Mouse (Mus musculus) kidney, embryonic 16.5 days (tissue): ENCODE measurements around the gene A330070K13Rik. TPM values are rescaled to one million over a fixed set of nuclear protein-coding genes. Genes with fewer than 3 reads are reported as not detected.
A peak's percentile ranks its signal among the peaks of the same experiment; 100 is the strongest.

ENCODE experiments used
- ATAC-seq: fragments of 200-750 bp; cut with Nextera tagmentation; 2 replicates; pipeline ENCODE4 v1.8.0; 2017; ENCODE audit warnings: moderate TSS enrichment; ENCODE audit not compliant: low FRiP score, low TSS enrichment
- H3K27ac ChIP-seq: fragments of 300-500 bp; sonication (generic); 2 replicates; pipeline ENCODE4 v1.5.1; 2014; ENCODE audit warnings: low read length
- H3K27me3 ChIP-seq: fragments of 300-500 bp; sonication (generic); 2 replicates; pipeline ENCODE4 v1.6.1; 2014; ENCODE audit warnings: low read length, control low read depth, mixed read lengths; ENCODE audit not compliant: insufficient read depth
- H3K36me3 ChIP-seq: fragments of 300-500 bp; sonication (generic); 2 replicates; pipeline ENCODE4 v1.6.1; 2014; ENCODE audit warnings: low read length, control low read depth, mixed read lengths; ENCODE audit not compliant: insufficient read depth
- H3K4me1 ChIP-seq: fragments of 300-500 bp; sonication (generic); 2 replicates; pipeline ENCODE4 v1.6.1; 2014; ENCODE audit warnings: low read length, control low read depth, mixed read lengths; ENCODE audit not compliant: insufficient read depth
- H3K4me2 ChIP-seq: fragments of 300-500 bp; sonication (generic); replicated peaks from 2 replicates; pipeline ENCODE4 v1.6.1; 2014; ENCODE audit warnings: low read depth, low read length
- H3K4me3 ChIP-seq: fragments of 300-500 bp; sonication (generic); 2 replicates; pipeline ENCODE4 v1.5.1; 2014; ENCODE audit warnings: mild to moderate bottlenecking, low read length
- H3K9ac ChIP-seq: fragments of 300-500 bp; sonication (generic); replicated peaks from 2 replicates; pipeline ENCODE4 v1.6.1; 2014; ENCODE audit warnings: low read length
- H3K9me3 ChIP-seq: fragments of 300-500 bp; sonication (generic); 2 replicates; pipeline ENCODE4 v1.6.1; 2016; ENCODE audit warnings: low read length, control low read depth
- WGBS: fragments of 180-500 bp; shearing (Covaris S2); extraction: QIAGEN DNeasy Blood & Tissue Kit; methylation state at CpG from one replicate; pipeline ENCODE4 v1.1.7; 2014; 5-methylcytosine and 5-hydroxymethylcytosine counted together
- polyA plus RNA-seq: library from polyadenylated mRNA; unstranded; fragments of >200 nt; fragmentation: Nextera tagmentation; extraction: Ambion mirVana; gene quantifications from 2 replicates; pipeline ENCODE4 v1.2.1, GENCODE M21; 2015

A330070K13Rik gene
- not detected in 2 replicates for polyA plus RNA-seq

- no peaks in the 10 kb centered on the region for H3K27me3 ChIP-seq
- peak within 1 kb of the TSS; percentile 5; the same call in 1 of the 2 replicates for H3K4me3 ChIP-seq
- no peaks in the 10 kb centered on the region for H3K36me3 ChIP-seq
- 4% methylated on average over 13 of the region's 13 CpGs for WGBS
- no peak within 1 kb of the TSS for H3K27ac ChIP-seq
- no peaks in the 10 kb centered on the region for H3K9me3 ChIP-seq
- ATAC-seq, result no peak
- no peaks in the 10 kb centered on the region for H3K4me1 ChIP-seq
- H3K4me2 ChIP-seq, result peak within 1 kb of the TSS; percentile 41
- no peak within 1 kb of the TSS for H3K9ac ChIP-seq
Measured at GRCm38 (mm10) chr5:130384222-130384912, at the start of gene A330070K13Rik. Gene A330070K13Rik (minus strand): TSS chr5:130384631.

- H3K27me3 ChIP-seq, result no peaks in the 10 kb centered on the region
- H3K27ac ChIP-seq, result no peak overlapping the region
- no peaks in the 10 kb centered on the region for H3K4me1 ChIP-seq
- WGBS, result 89% methylated on average over 17 of the region's 17 CpGs
- H3K4me2 ChIP-seq, result no peak overlapping the region
- peaks cover 4% of the 10 kb centered on the region; the same call in 1 of the 2 replicates for H3K9me3 ChIP-seq
- no peak overlapping the region for H3K9ac ChIP-seq
- no peaks in the 10 kb centered on the region for H3K36me3 ChIP-seq
- H3K4me3 ChIP-seq, result no peak overlapping the region
- no peak for ATAC-seq
Measured at GRCm38 (mm10) chr5:130411516-130411915, 27.1 kb upstream of the A330070K13Rik start.

- WGBS, result 94% methylated on average over 6 of the region's 6 CpGs
Measured at GRCm38 (mm10) chr5:130409706-130410105, 25.3 kb upstream of the A330070K13Rik start.

GRCm38 (mm10) chr5:130405201-130405600, 20.8 kb upstream of the A330070K13Rik start:
- Histone ChIP-seq H3K9me3 (no peaks in the 10 kb centered on the region), H3K27me3 (no peaks in the 10 kb centered on the region), H3K36me3 (no peaks in the 10 kb centered on the region), H3K9ac (no peak overlapping the region), H3K4me2 (no peak overlapping the region), H3K4me1 (no peaks in the 10 kb centered on the region), H3K4me3 (no peak overlapping the region), H3K27ac (no peak overlapping the region)
- WGBS, result 33% methylated on average over 1 of the region's 1 CpGs
- no peak for ATAC-seq

More at GRCm38 (mm10) chr5:130409706-130410105, 25.3 kb upstream of the A330070K13Rik start:
- H3K27ac ChIP-seq, result no peak overlapping the region
- no peaks in the 10 kb centered on the region for H3K36me3 ChIP-seq
- H3K4me1 ChIP-seq, result no peaks in the 10 kb centered on the region
- H3K4me3 ChIP-seq, result no peak overlapping the region
- H3K4me2 ChIP-seq, result no peak overlapping the region
- no peak overlapping the region for H3K9ac ChIP-seq
- no peak for ATAC-seq
- no peaks in the 10 kb centered on the region for H3K27me3 ChIP-seq
- peaks cover 4% of the 10 kb centered on the region; the same call in 1 of the 2 replicates for H3K9me3 ChIP-seq

- no peaks in the 10 kb centered on the region for H3K27me3 ChIP-seq
- 93% methylated on average over 8 of the region's 8 CpGs for WGBS
- H3K9ac ChIP-seq, result no peak overlapping the region
- no peaks in the 10 kb centered on the region for H3K9me3 ChIP-seq
- no peak overlapping the region for H3K4me2 ChIP-seq
- no peak for ATAC-seq
- H3K4me3 ChIP-seq, result no peak overlapping the region
- H3K4me1 ChIP-seq, result no peaks in the 10 kb centered on the region
- H3K36me3 ChIP-seq, result no peaks in the 10 kb centered on the region
- H3K27ac ChIP-seq, result no peak overlapping the region
Measured at GRCm38 (mm10) chr5:130400136-130400917, 15.9 kb upstream of the A330070K13Rik start.

GRCm38 (mm10) chr5:130395142-130395541, 10.7 kb upstream of the A330070K13Rik start:
- Histone ChIP-seq H3K9ac (no peak overlapping the region), H3K27me3 (no peaks in the 10 kb centered on the region), H3K4me2 (no peak overlapping the region), H3K36me3 (no peaks in the 10 kb centered on the region), H3K4me3 (no peak overlapping the region), H3K4me1 (no peaks in the 10 kb centered on the region), H3K9me3 (no peaks in the 10 kb centered on the region), H3K27ac (no peak overlapping the region)
- WGBS, result 28% methylated on average over 6 of the region's 6 CpGs
- ATAC-seq, result no peak

GRCm38 (mm10) chr5:130394386-130394785, 10.0 kb upstream of the A330070K13Rik start:
- H3K9ac ChIP-seq, result no peak overlapping the region
- H3K36me3 ChIP-seq, result no peaks in the 10 kb centered on the region
- H3K9me3 ChIP-seq, result no peaks in the 10 kb centered on the region
- 61% methylated on average over 8 of the region's 8 CpGs for WGBS
- H3K4me1 ChIP-seq, result no peaks in the 10 kb centered on the region
- H3K27me3 ChIP-seq, result no peaks in the 10 kb centered on the region
- H3K4me2 ChIP-seq, result no peak overlapping the region
- H3K27ac ChIP-seq, result no peak overlapping the region
- H3K4me3 ChIP-seq, result no peak overlapping the region
- ATAC-seq, result no peak

GRCm38 (mm10) chr5:130393618-130394355, 9.4 kb upstream of the A330070K13Rik start:
- H3K4me2 ChIP-seq, result no peak overlapping the region
- WGBS, result 49% methylated on average over 8 of the region's 8 CpGs
- no peak overlapping the region for H3K4me3 ChIP-seq
- no peaks in the 10 kb centered on the region for H3K9me3 ChIP-seq
- no peaks in the 10 kb centered on the region for H3K4me1 ChIP-seq
- H3K27ac ChIP-seq, result no peak overlapping the region
- ATAC-seq, result no peak
- H3K36me3 ChIP-seq, result no peaks in the 10 kb centered on the region
- H3K9ac ChIP-seq, result no peak overlapping the region
- H3K27me3 ChIP-seq, result no peaks in the 10 kb centered on the region

- H3K4me1 ChIP-seq, result no peaks in the 10 kb centered on the region
- H3K27me3 ChIP-seq, result no peaks in the 10 kb centered on the region
- H3K36me3 ChIP-seq, result no peaks in the 10 kb centered on the region
- ATAC-seq, result no peak
- H3K27ac ChIP-seq, result no peak overlapping the region
- H3K4me2 ChIP-seq, result no peak overlapping the region
- no peak overlapping the region for H3K9ac ChIP-seq
- WGBS, result 67% methylated on average over 7 of the region's 7 CpGs
- H3K9me3 ChIP-seq, result no peaks in the 10 kb centered on the region
- no peak overlapping the region for H3K4me3 ChIP-seq
Measured at GRCm38 (mm10) chr5:130386418-130386817, 2.0 kb upstream of the A330070K13Rik start.
